Mouse (Mus musculus) effector memory CD4-positive, alpha-beta T cell, adult 5 months (primary cell): ENCODE results near the gene Mical2. TPM values are rescaled to one million over a fixed set of nuclear protein-coding genes. Genes with fewer than 3 reads are reported as not detected.

Source experiments
- polyA plus RNA-seq: library from polyadenylated mRNA; unstranded; fragments of 100-300 nt; shearing (Covaris generic); gene quantifications from one replicate; pipeline ENCODE4 v1.2.1, GENCODE M21; 2017

Mical2 gene
- 6.7 TPM for polyA plus RNA-seq

DNA sequence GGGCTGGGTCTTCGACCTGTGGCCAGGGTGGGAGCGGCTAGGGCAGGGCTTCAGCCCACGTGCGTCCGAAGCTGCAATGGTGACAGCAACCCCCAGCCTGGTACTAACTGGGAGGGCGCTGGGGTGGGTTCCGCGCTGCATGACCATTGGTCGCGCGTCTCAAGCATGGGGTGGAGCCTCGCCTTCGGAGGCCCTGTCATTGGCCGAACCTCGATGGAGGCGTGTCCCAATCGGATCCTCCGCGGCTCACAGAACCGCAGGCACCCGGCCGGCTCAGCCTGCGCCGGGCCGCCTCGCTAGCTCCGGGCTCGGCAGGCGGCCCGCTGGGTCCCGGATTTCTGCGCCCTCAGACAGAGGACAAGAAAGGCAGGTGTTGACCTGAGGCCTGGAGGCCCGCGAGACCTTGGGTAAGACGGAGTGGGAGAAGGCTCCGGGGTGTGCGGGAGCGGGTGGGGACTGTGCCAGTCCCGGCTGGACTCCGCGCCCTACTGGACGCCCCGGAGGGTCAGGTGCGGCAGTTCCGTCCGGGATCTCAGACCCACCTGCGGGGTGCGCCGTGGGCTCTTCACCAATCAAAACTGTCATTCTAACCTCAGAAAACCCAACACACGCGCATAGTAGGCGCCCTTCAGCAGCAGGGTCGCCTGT is at the start of gene Mical2:
Mical2 (plus strand) TSS at position 242 of the 648 bp plus-strand sequence.

GRCm38 (mm10) chr7:112427357-112428157 is 201.9 kb downstream of the Mical2 start, which contains the start of gene Parva:
Parva (plus strand) TSS chr7:112427505.

Other genes starting within 250 kb of the Mical2 start
- 63.8 TPM for gene Usp47, start 202.4 kb upstream of the Mical2 start, polyA plus RNA-seq
- gene Dkk3, start 66.8 kb upstream of the Mical2 start, polyA plus RNA-seq, result 0.40 TPM
- gene Parva, start 201.6 kb downstream of the Mical2 start, polyA plus RNA-seq, result 0.07 TPM